Mouse (Mus musculus) bone marrow macrophage, adult 2 months (primary cell): ENCODE results near the gene Nhp2.

Source experiments
- CTCF ChIP-seq: IDR thresholded peaks from 2 replicates; pipeline ENCODE4 v1.5.1; 2012; ENCODE audit warnings: low read depth, mild to moderate bottlenecking, low read length, moderate library complexity
- POLR2A ChIP-seq: IDR thresholded peaks from 2 replicates; pipeline ENCODE4 v1.6.1; 2012; ENCODE audit warnings: mild to moderate bottlenecking, low read depth, low read length, borderline replicate concordance

DNA sequence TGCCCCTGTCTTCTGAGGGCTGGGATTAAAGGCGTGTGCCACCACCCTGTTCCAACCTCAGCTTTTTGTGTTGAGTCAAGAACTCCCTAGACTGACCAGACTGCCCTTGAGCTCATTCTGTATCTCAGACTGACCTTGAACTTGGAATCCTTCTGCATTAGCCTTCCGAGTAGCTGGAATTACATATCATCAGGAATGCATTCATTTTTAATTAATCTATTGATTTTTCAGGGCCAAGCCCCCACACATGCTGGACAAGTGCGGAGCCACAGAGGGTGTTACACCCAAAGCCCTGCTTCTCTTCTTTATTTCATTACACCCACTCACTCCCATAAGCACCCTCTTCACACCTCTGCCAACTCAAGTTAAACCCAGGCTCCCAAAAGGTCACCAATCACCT is 14.2 kb downstream of the Nhp2 start:
- TF ChIP-seq CTCF, result no peak
- no peak for TF ChIP-seq POLR2A
